Mouse (Mus musculus) cerebellum, postnatal 25 days (tissue): ENCODE results near the gene Olfr1381.
"Not testable (repeated sequence)": the region's sequence is repeated elsewhere in the genome, so short reads cannot be mapped to it uniquely, and the experiment has no call there.

Experiments used
- DNase-seq, 2 experiments: peaks; one replicate each; pipeline ENCODE4 v3.0.0; 2021; ENCODE audit warnings: mixed read lengths in 2 of 2

Gene Olfr1381

GRCm38 (mm10) chr11:49543149-49543548 is at the start of gene Olfr1381:
Gene Olfr1381, plus strand, starts transcription at chr11:49543449.
- DNase-seq = not testable (repeated sequence)

- no peak for DNase-seq
Measured at GRCm38 (mm10) chr11:49518086-49518485, 25.2 kb upstream of the Olfr1381 start.

GRCm38 (mm10) chr11:49519348-49519747 is 23.9 kb upstream of the Olfr1381 start, which contains the start of gene Olfr1383:
Gene Olfr1383, plus strand, starts transcription at chr11:49519648.
- DNase-seq = no peak

GRCm38 (mm10) chr11:49527947-49528346 is 15.3 kb upstream of the Olfr1381 start, which contains the start of gene Olfr1382:
Gene Olfr1382, plus strand, starts transcription at chr11:49528247.
- DNase-seq = no peak

GRCm38 (mm10) chr11:49532761-49533160 is 10.5 kb upstream of the Olfr1381 start:
- no peak for DNase-seq

GRCm38 (mm10) chr11:49536631-49537030 is 6.6 kb upstream of the Olfr1381 start:
- DNase-seq = not testable (repeated sequence)

- DNase-seq = not testable (repeated sequence)
Measured at GRCm38 (mm10) chr11:49554033-49554432, 10.8 kb downstream of the Olfr1381 start.

GRCm38 (mm10) chr11:49556578-49556977 is 13.3 kb downstream of the Olfr1381 start, which contains the start of gene Olfr1380:
Gene Olfr1380, plus strand, starts transcription at chr11:49556878.
- DNase-seq = not testable (repeated sequence)

- not testable (repeated sequence) for DNase-seq
Measured at GRCm38 (mm10) chr11:49575054-49575453, 31.8 kb downstream of the Olfr1381 start.

GRCm38 (mm10) chr11:49580452-49580851 is 37.2 kb downstream of the Olfr1381 start:
- DNase-seq = not testable (repeated sequence)

- DNase-seq = no peak
Measured at GRCm38 (mm10) chr11:49590213-49590612, 47.0 kb downstream of the Olfr1381 start.

GRCm38 (mm10) chr11:49597149-49597548 is 53.9 kb downstream of the Olfr1381 start:
- DNase-seq = not testable (repeated sequence)
